Mouse (Mus musculus): ENCODE measurements around the gene Pard3b.

DNA sequence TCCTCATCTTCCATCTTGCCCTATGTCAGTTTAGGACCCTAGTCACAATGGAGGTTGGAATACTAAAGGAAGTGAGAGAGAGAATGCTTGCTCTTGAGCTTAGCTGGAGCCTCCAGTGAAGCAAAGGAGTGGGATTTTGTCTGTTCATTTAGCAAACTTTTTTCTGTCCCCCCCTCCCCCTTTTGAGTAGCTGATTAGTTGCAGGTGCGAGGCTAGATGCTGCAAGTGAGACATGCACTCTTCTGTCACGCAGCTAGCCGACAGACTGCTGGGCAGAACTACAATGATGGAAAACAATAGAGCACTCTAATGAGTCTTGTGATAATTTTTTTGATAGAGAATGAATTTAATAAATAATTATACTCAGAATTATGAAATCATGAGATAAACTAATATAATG, 49.7 kb downstream of the Pard3b start:
- TF ChIP-seq FLI1 (IDR thresholded peaks at IDR 0.05; ENCODE audit: low read length) (no peak), GATA1 (IDR thresholded peaks at IDR 0.05; ENCODE audit: borderline replicate concordance, low read length) (no peak)

All from megakaryocyte, embryonic 14.5 days (primary cell).